Mouse (Mus musculus): Measurements from ENCODE around the gene Cc2d2b. TPM values are rescaled to one million over a fixed set of nuclear protein-coding genes. Genes with fewer than 3 reads are reported as not detected.
A peak's percentile ranks its signal among the peaks of the same experiment; 100 is the strongest.

The Cc2d2b gene
- polyA plus RNA-seq, 1 experiment from 2014 or later: 0.72 TPM

DNA sequence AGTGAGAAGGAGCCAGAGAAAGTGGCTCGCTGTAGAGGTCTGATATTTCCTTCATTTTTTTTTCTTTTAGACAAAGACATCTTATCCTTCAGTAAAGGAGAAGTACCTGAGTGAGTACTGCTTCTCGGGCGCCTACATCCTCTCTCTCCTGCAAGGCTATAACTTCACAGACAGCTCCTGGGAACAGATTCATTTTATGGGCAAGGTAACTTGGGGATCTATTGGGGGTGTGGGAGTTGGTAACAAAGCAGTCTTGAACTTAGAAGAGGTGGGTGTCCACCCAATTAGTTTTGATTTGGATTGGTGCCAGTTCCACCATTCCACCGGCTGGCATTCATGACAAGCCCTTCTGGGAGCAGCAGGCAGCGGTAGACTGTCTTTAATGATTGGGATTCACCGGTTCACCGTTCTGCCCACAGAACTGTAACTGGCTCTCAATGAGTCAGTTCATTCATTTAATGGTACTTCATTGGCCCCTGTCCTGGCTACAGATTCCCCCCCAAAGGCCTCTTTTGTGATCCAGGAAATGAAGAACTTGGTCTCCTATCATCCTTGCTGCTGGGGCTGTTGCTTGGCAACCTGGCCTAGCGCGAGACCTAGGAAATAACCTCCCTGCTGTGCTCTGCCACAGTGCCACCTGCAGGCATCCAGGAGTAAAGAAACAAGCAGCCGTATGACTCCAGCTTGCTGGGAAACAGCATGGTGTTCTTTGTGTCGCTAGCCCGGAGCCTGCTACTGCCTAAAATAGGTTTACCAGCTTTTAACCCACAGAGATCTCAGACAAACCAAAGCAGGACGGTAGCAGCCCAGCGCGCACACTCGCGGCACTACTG lies 11.7 kb upstream of the Cc2d2b start:
- peak overlapping the region; percentile 17; the same call in 1 of the 2 replicates for H3K4me2 ChIP-seq (ENCODE audit: low read depth, low read length)
- H3K4me1 ChIP-seq (ENCODE audit: control insufficient read depth, low read depth, low read length): no peaks in the 10 kb centered on the region
- no peaks in the 10 kb centered on the region for H3K36me3 ChIP-seq (ENCODE audit: control insufficient read depth, insufficient read depth)
- H3K27ac ChIP-seq (ENCODE audit: low read length): no peak overlapping the region
- no peaks in the 10 kb centered on the region for H3K9me3 ChIP-seq (replicated peaks; ENCODE audit: control insufficient read depth, low read length)
- no peak overlapping the region for H3K4me3 ChIP-seq (ENCODE audit: low read depth, low read length)
- peak; percentile 55; the same call in 1 of the 2 replicates for ATAC-seq (ENCODE audit: low read depth)
- no peak overlapping the region for H3K9ac ChIP-seq (ENCODE audit: low read depth, low read length)
- WGBS (ENCODE audit: insufficient replicate concordance): 24% methylated on average over 17 of the region's 17 CpGs
- H3K27me3 ChIP-seq (ENCODE audit: control insufficient read depth, insufficient read depth, low read depth, low read length): no peaks in the 10 kb centered on the region

DNA sequence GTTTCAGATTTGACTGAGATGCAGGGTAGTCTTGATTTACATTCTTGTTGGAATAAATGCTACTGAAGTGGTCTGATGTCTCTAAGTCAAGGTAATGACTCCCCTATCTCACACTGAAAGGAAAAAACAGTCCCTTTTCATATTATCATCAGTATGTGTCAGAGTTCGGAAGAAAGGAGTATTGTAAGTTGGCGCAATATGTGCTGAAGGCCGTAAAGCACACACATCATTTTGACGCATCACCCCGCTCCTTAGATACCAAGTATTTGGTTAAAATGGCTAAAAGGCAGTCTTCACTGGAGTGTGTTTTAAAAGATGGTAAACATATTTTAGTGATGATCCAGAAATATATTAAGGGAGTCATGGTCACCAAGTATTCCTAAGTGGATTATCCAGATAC lies 10.9 kb upstream of the Cc2d2b start:
- H3K27ac ChIP-seq (ENCODE audit: low read length): no peak overlapping the region
- no peak for ATAC-seq (ENCODE audit: low read depth)
- H3K4me1 ChIP-seq (ENCODE audit: control insufficient read depth, low read depth, low read length): no peaks in the 10 kb centered on the region
- H3K27me3 ChIP-seq (ENCODE audit: control insufficient read depth, insufficient read depth, low read depth, low read length): no peaks in the 10 kb centered on the region
- H3K9ac ChIP-seq (ENCODE audit: low read depth, low read length): no peak overlapping the region
- no peaks in the 10 kb centered on the region for H3K36me3 ChIP-seq (ENCODE audit: control insufficient read depth, insufficient read depth)
- H3K4me3 ChIP-seq (ENCODE audit: low read depth, low read length): no peak overlapping the region
- H3K4me2 ChIP-seq (ENCODE audit: low read depth, low read length): no peak overlapping the region; the same call in 1 of the 2 replicates
- H3K9me3 ChIP-seq (replicated peaks; ENCODE audit: control insufficient read depth, low read length): no peaks in the 10 kb centered on the region
- 76% methylated on average over 5 of the region's 5 CpGs for WGBS (ENCODE audit: insufficient replicate concordance)

- H3K4me3 ChIP-seq (ENCODE audit: low read depth, low read length): no peak overlapping the region
- 0 out of 2 replicates have a peak, but pooled peaks have one; percentile 27 for ATAC-seq (ENCODE audit: low read depth)
- H3K9me3 ChIP-seq (replicated peaks; ENCODE audit: control insufficient read depth, low read length): no peaks in the 10 kb centered on the region
- no peaks in the 10 kb centered on the region for H3K27me3 ChIP-seq (ENCODE audit: control insufficient read depth, insufficient read depth, low read depth, low read length)
- H3K4me1 ChIP-seq (ENCODE audit: control insufficient read depth, low read depth, low read length): no peaks in the 10 kb centered on the region
- 59% methylated on average over 13 of the region's 13 CpGs for WGBS (ENCODE audit: insufficient replicate concordance)
- H3K4me2 ChIP-seq (ENCODE audit: low read depth, low read length): no peak overlapping the region
- no peaks in the 10 kb centered on the region for H3K36me3 ChIP-seq (ENCODE audit: control insufficient read depth, insufficient read depth)
- no peak overlapping the region for H3K9ac ChIP-seq (ENCODE audit: low read depth, low read length)
- no peak overlapping the region for H3K27ac ChIP-seq (ENCODE audit: low read length)
Measured at GRCm38 (mm10) chr19:40738683-40739324, 9.7 kb upstream of the Cc2d2b start.

DNA sequence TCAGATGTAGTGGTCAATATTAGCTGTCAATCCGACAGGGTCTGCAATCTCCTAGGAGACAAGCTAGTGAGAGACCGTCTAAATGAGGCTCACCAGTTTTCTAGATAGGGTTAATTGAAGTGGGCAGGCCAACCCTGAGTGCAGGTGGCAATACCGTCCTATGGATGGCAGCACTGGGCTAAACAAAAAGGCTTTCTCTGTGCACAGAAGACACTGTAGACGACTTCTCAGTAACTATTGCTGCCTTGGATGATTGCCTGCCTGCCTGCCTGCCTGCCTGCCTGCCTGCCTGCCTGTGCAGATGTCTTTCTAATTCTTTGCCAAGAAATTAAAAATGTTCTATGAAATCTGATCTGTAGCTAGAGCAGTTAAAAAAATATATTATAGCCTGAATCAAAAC lies 1.9 kb upstream of the Cc2d2b start:
- Histone ChIP-seq H3K36me3 (ENCODE audit: control insufficient read depth, insufficient read depth) (no peaks in the 10 kb centered on the region), H3K9ac (ENCODE audit: low read depth, low read length) (no peak overlapping the region), H3K4me1 (ENCODE audit: control insufficient read depth, low read depth, low read length) (no peaks in the 10 kb centered on the region), H3K9me3 (replicated peaks; ENCODE audit: control insufficient read depth, low read length) (no peaks in the 10 kb centered on the region), H3K4me3 (ENCODE audit: low read depth, low read length) (no peak overlapping the region), H3K4me2 (ENCODE audit: low read depth, low read length) (no peak overlapping the region), H3K27ac (ENCODE audit: low read length) (no peak overlapping the region), H3K27me3 (ENCODE audit: control insufficient read depth, insufficient read depth, low read depth, low read length) (no peaks in the 10 kb centered on the region)
- 35% methylated on average over 4 of the region's 4 CpGs for WGBS (ENCODE audit: insufficient replicate concordance)
- ATAC-seq (ENCODE audit: low read depth): no peak

GRCm38 (mm10) chr19:40754311-40754710 lies 5.8 kb downstream of the Cc2d2b start:
- no peaks in the 10 kb centered on the region; the same call in 1 of the 2 replicates for H3K4me1 ChIP-seq (ENCODE audit: control insufficient read depth, low read depth, low read length)
- WGBS (ENCODE audit: insufficient replicate concordance): 67% methylated on average over 2 of the region's 2 CpGs
- H3K9ac ChIP-seq (ENCODE audit: low read depth, low read length): no peak overlapping the region
- H3K36me3 ChIP-seq (ENCODE audit: control insufficient read depth, insufficient read depth): no peaks in the 10 kb centered on the region
- H3K4me2 ChIP-seq (ENCODE audit: low read depth, low read length): no peak overlapping the region
- H3K4me3 ChIP-seq (ENCODE audit: low read depth, low read length): no peak overlapping the region
- no peaks in the 10 kb centered on the region for H3K9me3 ChIP-seq (replicated peaks; ENCODE audit: control insufficient read depth, low read length)
- no peaks in the 10 kb centered on the region for H3K27me3 ChIP-seq (ENCODE audit: control insufficient read depth, insufficient read depth, low read depth, low read length)
- no peak overlapping the region for H3K27ac ChIP-seq (ENCODE audit: low read length)
- ATAC-seq (ENCODE audit: low read depth): no peak

- no peak for ATAC-seq (ENCODE audit: low read depth)
- Histone ChIP-seq H3K9ac (ENCODE audit: low read depth, low read length) (no peak overlapping the region), H3K27ac (ENCODE audit: low read length) (no peak overlapping the region), H3K4me2 (ENCODE audit: low read depth, low read length) (no peak overlapping the region), H3K27me3 (ENCODE audit: control insufficient read depth, insufficient read depth, low read depth, low read length) (no peaks in the 10 kb centered on the region; the same call in 1 of the 2 replicates), H3K36me3 (ENCODE audit: control insufficient read depth, insufficient read depth) (no peaks in the 10 kb centered on the region), H3K4me3 (ENCODE audit: low read depth, low read length) (no peak overlapping the region), H3K4me1 (ENCODE audit: control insufficient read depth, low read depth, low read length) (no peaks in the 10 kb centered on the region; the same call in 1 of the 2 replicates), H3K9me3 (replicated peaks; ENCODE audit: control insufficient read depth, low read length) (no peaks in the 10 kb centered on the region)
- 73% methylated on average over 2 of the region's 2 CpGs for WGBS (ENCODE audit: insufficient replicate concordance)
Measured at GRCm38 (mm10) chr19:40760071-40760470, 11.5 kb downstream of the Cc2d2b start.

DNA sequence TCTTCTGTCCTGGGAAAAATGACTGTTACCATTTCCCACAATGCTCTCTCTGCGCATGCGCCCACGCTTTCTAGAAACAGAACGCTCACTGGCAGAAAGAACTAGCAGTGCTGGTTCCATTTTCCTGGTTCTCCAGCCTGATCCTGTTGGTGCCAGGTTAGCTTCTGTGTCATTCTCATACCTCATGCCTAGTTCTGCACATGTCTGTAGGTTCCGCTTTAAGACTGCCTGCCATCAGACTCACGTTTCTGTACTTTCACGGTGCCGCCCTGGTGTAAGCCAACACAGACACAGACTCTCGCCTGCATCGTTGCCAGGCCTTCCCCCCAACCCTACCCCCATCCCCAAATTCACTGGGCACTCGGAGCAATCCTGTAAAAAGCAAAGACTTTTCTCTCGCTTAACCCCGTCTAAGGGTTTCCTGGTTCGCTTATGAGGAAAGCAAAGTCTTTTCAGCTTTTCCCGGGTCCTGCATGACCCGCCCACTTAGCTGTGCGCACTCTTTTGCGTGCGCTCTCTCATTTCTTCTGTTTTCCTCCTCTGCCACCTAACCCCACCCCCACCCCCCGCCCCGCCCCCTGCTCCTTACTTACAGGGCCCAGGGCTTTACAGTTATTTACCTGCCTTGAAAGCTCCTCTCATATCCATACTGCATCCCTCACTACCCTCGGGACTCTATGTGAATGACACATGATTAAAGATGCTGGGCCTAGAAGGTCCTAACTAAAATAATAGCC lies 13.6 kb downstream of the Cc2d2b start:
- Histone ChIP-seq H3K4me3 (ENCODE audit: low read depth, low read length) (peak overlapping the region; percentile 49), H3K4me1 (ENCODE audit: control insufficient read depth, low read depth, low read length) (no peaks in the 10 kb centered on the region; the same call in 1 of the 2 replicates), H3K4me2 (ENCODE audit: low read depth, low read length) (peak overlapping the region; percentile 53), H3K27me3 (ENCODE audit: control insufficient read depth, insufficient read depth, low read depth, low read length) (no peaks in the 10 kb centered on the region; the same call in 1 of the 2 replicates), H3K9ac (ENCODE audit: low read depth, low read length) (peak overlapping the region; percentile 42; the same call in 1 of the 2 replicates), H3K36me3 (ENCODE audit: control insufficient read depth, insufficient read depth) (no peaks in the 10 kb centered on the region), H3K9me3 (replicated peaks; ENCODE audit: control insufficient read depth, low read length) (no peaks in the 10 kb centered on the region), H3K27ac (ENCODE audit: low read length) (no peak overlapping the region)
- no peak for ATAC-seq (ENCODE audit: low read depth)
- 35% methylated on average over 22 of the region's 22 CpGs for WGBS (ENCODE audit: insufficient replicate concordance)

GRCm38 (mm10) chr19:40767189-40767588 lies 18.6 kb downstream of the Cc2d2b start:
- ATAC-seq (ENCODE audit: low read depth): no peak
- no peak overlapping the region for H3K27ac ChIP-seq (ENCODE audit: low read length)
- H3K27me3 ChIP-seq (ENCODE audit: control insufficient read depth, insufficient read depth, low read depth, low read length): no peaks in the 10 kb centered on the region
- H3K36me3 ChIP-seq (ENCODE audit: control insufficient read depth, insufficient read depth): no peaks in the 10 kb centered on the region
- 79% methylated on average over 2 of the region's 2 CpGs for WGBS (ENCODE audit: insufficient replicate concordance)
- no peak overlapping the region for H3K4me2 ChIP-seq (ENCODE audit: low read depth, low read length)
- no peaks in the 10 kb centered on the region for H3K9me3 ChIP-seq (replicated peaks; ENCODE audit: control insufficient read depth, low read length)
- no peak overlapping the region for H3K4me3 ChIP-seq (ENCODE audit: low read depth, low read length)
- no peak overlapping the region for H3K9ac ChIP-seq (ENCODE audit: low read depth, low read length)
- peaks cover 11% of the 10 kb centered on the region for H3K4me1 ChIP-seq (ENCODE audit: control insufficient read depth, low read depth, low read length)

Data from liver, embryonic 16.5 days (tissue).